ENCODE assay signal across 21 mouse cellular contexts in genomic region chr12:113036996-113037395, GRCm38 (mm10). TPM values are rescaled to one million over a fixed set of nuclear protein-coding genes. Genes with fewer than 3 reads are reported as not detected.
"Had no signal": no experiment of that assay in that cellular context is flagged by ENCODE, and none has a peak within 500 bp of the region (broad histone marks: within the 10 kb centered on the region; RNA-seq: fewer than 3 reads in every experiment).

No protein-coding gene starts in this region.

- H3K27me3 ChIP-seq: intestine, embryonic 15.5 days; kidney, embryonic 15.5 days; lung, embryonic 15.5 days; midbrain, embryonic 12.5 days; midbrain, embryonic 15.5 days; neural tube, embryonic 12.5 days; neural tube, embryonic 15.5 days had no signal

- ATAC-seq: intestine, embryonic 15.5 days; midbrain, embryonic 15.5 days had no signal

- H3K27ac ChIP-seq: intestine, embryonic 15.5 days; kidney, embryonic 15.5 days; lung, embryonic 15.5 days; midbrain, embryonic 12.5 days; midbrain, embryonic 15.5 days; neural tube, embryonic 12.5 days; neural tube, embryonic 15.5 days; stomach, postnatal 0 days had no signal

- H3K9me3 ChIP-seq: intestine, embryonic 15.5 days; kidney, embryonic 15.5 days; lung, embryonic 15.5 days; midbrain, embryonic 12.5 days; midbrain, embryonic 15.5 days; neural tube, embryonic 12.5 days; neural tube, embryonic 15.5 days had no signal

- H3K4me2 ChIP-seq: intestine, embryonic 15.5 days; kidney, embryonic 15.5 days; lung, embryonic 15.5 days; midbrain, embryonic 12.5 days; midbrain, embryonic 15.5 days; neural tube, embryonic 12.5 days; neural tube, embryonic 15.5 days had no signal

- H3K9ac ChIP-seq: intestine, embryonic 15.5 days; kidney, embryonic 15.5 days; lung, embryonic 15.5 days; midbrain, embryonic 12.5 days; midbrain, embryonic 15.5 days; neural tube, embryonic 12.5 days; neural tube, embryonic 15.5 days had no signal

- DNase-seq: kidney, adult 11 months; kidney, adult 8-10 months; kidney, postnatal 14 days; kidney, postnatal 4 days; lung, adult 18-20 months; lung, postnatal 10 days; lung, postnatal 36 days; right cerebral cortex, adult 18-20 months; right cerebral cortex, postnatal 14 days; right cerebral cortex, postnatal 4 days; thymus, adult 2 months; thymus, postnatal 14 days had no signal

- H3K36me3 ChIP-seq: intestine, embryonic 15.5 days; kidney, embryonic 15.5 days; lung, embryonic 15.5 days; midbrain, embryonic 12.5 days; midbrain, embryonic 15.5 days; neural tube, embryonic 12.5 days; neural tube, embryonic 15.5 days had no signal

- H3K4me3 ChIP-seq: intestine, embryonic 15.5 days; kidney, embryonic 15.5 days; lung, embryonic 15.5 days; midbrain, embryonic 12.5 days; midbrain, embryonic 15.5 days; neural tube, embryonic 12.5 days; neural tube, embryonic 15.5 days had no signal

RNA-seq across cellular contexts. Expression of gene Tex22, which starts 37.3 kb away (rescaled TPM):
- polyA plus RNA-seq: intestine, embryonic 15.5 days; kidney, embryonic 15.5 days; lung, embryonic 15.5 days; midbrain, embryonic 12.5 days; neural tube, embryonic 12.5 days; neural tube, embryonic 15.5 days; stomach, embryonic 14.5 days; stomach, postnatal 0 days had no signal
